Mouse (Mus musculus): ENCODE measurements around the gene Iqcd.
A peak's percentile ranks its signal among the peaks of the same experiment; 100 is the strongest.

Iqcd gene

GRCm38 (mm10) chr5:120605241-120605661, 16.4 kb downstream of the Iqcd start:
- no peak for DNase-seq

- DNase-seq = peak; percentile 84
These were observed 16.9 kb downstream of the Iqcd start for GRCm38 (mm10) chr5:120605688-120606087.

GRCm38 (mm10) chr5:120606590-120607200, 17.9 kb downstream of the Iqcd start:
- DNase-seq = no peak

- DNase-seq = no peak
These were observed 18.5 kb downstream of the Iqcd start for GRCm38 (mm10) chr5:120607335-120607734.

GRCm38 (mm10) chr5:120609246-120609775, 20.5 kb downstream of the Iqcd start:
- no peak for DNase-seq

- DNase-seq = peak; percentile 27
These were observed 22.1 kb downstream of the Iqcd start for GRCm38 (mm10) chr5:120610906-120611305.

GRCm38 (mm10) chr5:120611416-120611815, 22.6 kb downstream of the Iqcd start:
- DNase-seq = no peak

GRCm38 (mm10) chr5:120612442-120612821, 23.6 kb downstream of the Iqcd start, which contains the start of the genes Rita1 and Ddx54:
Rita1 (minus strand) TSS chr5:120612589.
Ddx54 (plus strand) TSS chr5:120612739.
- DNase-seq = peak; percentile 100

- peak; percentile 100 for DNase-seq
These were observed 24.2 kb downstream of the Iqcd start for GRCm38 (mm10) chr5:120612822-120613604.

GRCm38 (mm10) chr5:120615903-120616302, 27.1 kb downstream of the Iqcd start:
- no peak for DNase-seq

- no peak for DNase-seq
These were observed 30.0 kb downstream of the Iqcd start for GRCm38 (mm10) chr5:120618778-120619177.

- DNase-seq = peak; percentile 64
These were observed 30.4 kb downstream of the Iqcd start for GRCm38 (mm10) chr5:120619201-120619600.

- DNase-seq = peak; percentile 85
These were observed 31.7 kb downstream of the Iqcd start for GRCm38 (mm10) chr5:120620375-120621077.

- DNase-seq = peak; percentile 66
These were observed 32.4 kb downstream of the Iqcd start for GRCm38 (mm10) chr5:120621078-120621765.

GRCm38 (mm10) chr5:120621846-120622197, 33.0 kb downstream of the Iqcd start:
- no peak for DNase-seq

GRCm38 (mm10) chr5:120622198-120622851, 33.5 kb downstream of the Iqcd start:
- DNase-seq = no peak

GRCm38 (mm10) chr5:120624427-120624826, 35.6 kb downstream of the Iqcd start:
- no peak for DNase-seq

- no peak for DNase-seq
These were observed 37.6 kb downstream of the Iqcd start for GRCm38 (mm10) chr5:120626399-120626798.

GRCm38 (mm10) chr5:120627515-120628300, 38.9 kb downstream of the Iqcd start:
- no peak for DNase-seq

GRCm38 (mm10) chr5:120628624-120629023, 39.8 kb downstream of the Iqcd start:
- no peak for DNase-seq

- DNase-seq = no peak
These were observed 42.3 kb downstream of the Iqcd start for GRCm38 (mm10) chr5:120631128-120631527.
